Mouse (Mus musculus) adrenal gland, adult 18-20 months (tissue): ENCODE results near the gene Gm20715. TPM values are rescaled to one million over a fixed set of nuclear protein-coding genes. Genes with fewer than 3 reads are reported as not detected.
A peak's percentile ranks its signal among the peaks of the same experiment; 100 is the strongest.
"Not testable (repeated sequence)": the region's sequence is repeated elsewhere in the genome, so short reads cannot be mapped to it uniquely, and the experiment has no call there.

Source experiments
- DNase-seq, 2 experiments: peaks; one replicate each; pipeline ENCODE4 v3.0.0; 2021 to 2022; ENCODE audit warnings: low spot score in 2 of 2
- total RNA-seq, 2 experiments: library from RNA; stranded (reverse); gene quantifications; 1 replicate in 1 of 2; 2 replicates in 1 of 2; pipeline ENCODE4 v1.2.3; 2021

The Gm20715 gene
- total RNA-seq, 2 experiments from 2014 or later: not detected

DNA sequence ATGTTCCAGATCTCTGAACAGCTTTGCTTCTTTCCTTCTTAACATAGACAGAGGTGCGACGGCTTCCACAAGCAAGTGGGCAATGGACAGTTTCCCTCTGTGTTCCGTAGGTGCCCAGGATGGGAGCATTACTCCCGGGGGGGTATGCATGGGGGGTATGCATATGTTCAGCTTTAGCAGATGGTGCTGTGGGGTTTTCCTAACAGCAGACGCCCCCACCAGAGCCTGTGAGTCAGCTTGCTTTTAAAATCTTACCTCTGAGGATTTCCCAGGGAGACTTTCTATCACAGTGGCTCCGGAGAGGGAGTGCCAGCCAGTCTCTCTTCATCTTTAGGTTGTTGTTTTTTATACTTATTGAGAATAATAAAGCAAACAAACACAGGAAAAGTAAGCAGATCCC, 9.8 kb downstream of the Gm20715 start:
- DNase-seq: no peak

DNA sequence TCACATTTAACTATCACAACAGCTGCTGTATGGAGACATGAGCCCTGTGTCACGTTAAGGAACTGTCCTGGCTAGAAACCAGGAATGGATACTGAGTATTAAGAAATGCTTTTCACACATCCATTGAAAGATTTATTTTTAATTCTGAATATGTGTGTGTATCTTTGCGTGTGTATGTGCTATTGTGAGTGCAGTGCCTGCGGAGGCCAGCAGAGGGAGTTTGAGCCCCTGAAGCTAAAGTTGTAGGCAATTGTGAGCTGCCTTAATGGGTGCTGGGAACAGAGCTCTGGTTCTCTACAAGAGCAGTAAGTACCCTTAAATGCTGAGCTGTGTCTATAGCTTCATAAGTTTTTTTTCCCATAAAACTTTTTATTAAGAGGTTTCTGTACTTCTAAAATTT, 19.3 kb downstream of the Gm20715 start:
- DNase-seq: no peak

DNA sequence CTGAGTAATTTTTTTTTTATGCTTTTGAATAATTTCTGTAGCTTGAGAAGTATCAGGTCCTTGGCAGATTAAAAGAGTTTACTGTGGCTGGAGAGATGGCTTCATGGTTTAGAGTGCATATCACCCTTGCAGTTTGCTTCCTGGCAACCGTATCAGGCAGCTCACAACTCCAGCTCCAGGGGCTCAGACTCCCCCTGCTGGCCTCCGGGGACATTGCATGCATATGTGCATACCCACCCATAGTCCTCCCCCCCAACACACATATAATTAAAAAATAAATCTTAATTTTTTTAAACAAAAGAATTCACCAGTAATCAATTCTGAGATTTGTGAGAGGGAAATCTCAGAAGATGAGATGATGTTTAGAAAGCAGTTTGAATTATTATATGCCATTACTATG, 20.3 kb downstream of the Gm20715 start:
- DNase-seq: peak; percentile 17 to 26

DNA sequence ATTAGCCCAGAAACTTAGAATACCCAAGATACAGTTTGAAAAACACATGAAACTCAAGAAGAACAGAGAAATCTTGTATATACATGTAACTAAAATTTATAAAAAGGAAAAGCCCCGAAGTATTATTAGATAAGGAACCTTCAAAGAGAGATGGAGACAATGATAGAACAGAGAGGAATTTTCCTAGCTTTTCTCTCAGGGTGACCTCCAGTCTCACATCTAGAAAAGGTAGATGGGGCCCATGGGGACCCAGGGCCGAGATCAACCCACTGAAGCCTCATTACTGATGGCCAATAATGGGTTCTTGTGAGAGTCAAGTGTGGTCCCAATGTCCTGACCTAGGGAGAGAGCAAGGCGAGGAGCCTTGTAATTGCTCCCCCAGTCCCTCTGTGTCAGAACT, 28.3 kb downstream of the Gm20715 start, which contains the start of gene Olfr1344:
Olfr1344 (plus strand) TSS at position 301 of the 400 bp plus-strand sequence.
- no peak for DNase-seq

DNA sequence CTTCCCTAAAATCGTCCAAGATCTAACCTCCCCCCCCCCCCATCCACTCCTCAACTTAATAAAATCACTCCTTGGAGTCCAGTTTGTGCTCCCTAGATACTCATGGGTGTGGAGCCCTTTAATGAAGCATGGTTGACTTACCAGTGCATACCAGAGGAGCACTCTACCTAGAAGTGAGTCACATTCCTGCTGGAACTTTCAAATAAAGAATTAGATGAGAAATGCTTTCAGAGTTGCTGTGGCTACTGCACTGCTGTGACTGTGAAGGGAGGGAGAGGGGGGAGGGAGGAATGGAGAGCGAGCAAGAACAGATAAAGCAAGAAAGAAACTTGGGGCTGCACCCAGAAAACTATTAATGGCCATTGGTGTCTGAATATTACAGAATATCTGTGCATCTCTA, 31.1 kb downstream of the Gm20715 start:
- no peak for DNase-seq

DNA sequence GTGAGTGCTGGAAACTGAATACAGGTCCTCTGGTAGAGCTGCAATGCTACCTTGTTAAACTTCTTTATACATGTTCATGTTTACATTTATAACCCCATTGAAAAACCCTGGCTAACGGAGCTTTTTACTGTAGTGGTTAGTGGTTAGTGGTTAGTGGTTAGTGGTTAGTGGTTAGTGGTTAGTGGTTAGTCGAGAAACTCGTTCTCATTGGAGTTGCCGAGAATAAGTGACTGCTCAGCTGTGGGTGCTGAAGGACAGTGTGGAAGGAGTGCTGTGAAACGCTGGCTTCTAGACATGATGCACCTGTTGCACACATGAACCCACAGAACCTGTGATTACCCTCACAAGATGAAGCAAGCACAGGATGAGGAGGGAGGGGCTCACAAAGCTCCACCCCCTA, 37.7 kb downstream of the Gm20715 start:
- DNase-seq: no peak

DNA sequence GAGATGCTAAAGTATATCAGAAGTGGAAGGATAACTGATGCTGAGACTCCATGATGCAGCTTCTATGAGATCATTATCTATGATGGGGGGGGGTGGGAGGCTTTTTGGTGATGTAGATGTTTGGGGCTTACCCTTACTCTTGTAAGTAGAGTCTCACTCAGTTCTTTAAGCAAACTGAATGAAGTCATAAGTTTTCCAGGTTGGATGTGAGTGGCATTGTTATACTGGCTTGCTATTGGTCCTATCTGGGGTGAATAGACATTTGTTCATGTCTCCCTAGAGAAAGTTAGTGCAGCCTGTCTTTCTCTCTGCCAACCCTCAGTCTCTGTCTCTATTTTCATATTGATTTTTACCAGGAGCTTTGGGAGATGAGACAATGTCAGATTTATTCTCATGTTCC, 45.8 kb downstream of the Gm20715 start, which contains the start of gene Olfr1336:
Olfr1336 (plus strand) TSS at position 301 of the 400 bp plus-strand sequence.
- DNase-seq: no peak

DNA sequence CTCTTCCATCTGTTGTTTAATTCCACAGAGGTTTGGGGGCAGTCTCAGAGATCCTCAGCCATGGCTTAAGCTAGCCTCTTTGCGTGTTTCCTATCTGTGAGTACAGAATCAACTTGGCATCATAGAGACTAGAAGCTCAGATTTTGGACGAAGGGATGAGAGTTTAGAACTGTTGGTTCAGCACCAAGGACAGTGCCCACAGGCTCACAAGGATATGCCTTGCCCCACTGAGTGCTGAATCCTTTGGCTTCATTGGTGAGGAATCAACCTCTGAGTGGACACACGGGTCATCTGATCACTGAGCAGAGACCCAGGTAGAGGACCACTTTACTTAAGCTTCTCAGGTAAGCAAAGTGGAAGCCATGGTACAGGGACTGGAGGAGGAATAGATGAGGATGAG, 46.3 kb downstream of the Gm20715 start:
- no peak for DNase-seq

DNA sequence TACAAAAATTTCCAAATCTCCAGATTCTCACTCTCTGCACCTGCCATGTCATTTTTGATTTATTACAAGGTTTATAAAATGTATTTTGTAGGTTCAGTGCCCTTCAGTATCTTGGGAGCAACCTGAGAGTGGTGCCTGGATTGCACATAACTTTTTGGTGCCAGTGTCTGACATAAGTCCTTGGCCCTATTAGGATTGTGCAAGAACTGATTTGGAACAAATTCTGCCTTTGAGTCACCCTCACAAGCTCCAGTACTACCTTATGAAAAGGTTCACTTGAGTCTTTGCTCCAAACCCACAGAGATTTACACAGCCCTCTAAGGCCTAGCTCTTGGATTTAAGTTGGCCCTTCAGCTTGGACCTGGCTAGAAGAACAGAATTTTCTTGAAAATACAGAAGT, 56.9 kb downstream of the Gm20715 start, which contains the start of gene Olfr1346:
Olfr1346 (plus strand) TSS at position 151 of the 400 bp plus-strand sequence.
- no peak for DNase-seq

DNA sequence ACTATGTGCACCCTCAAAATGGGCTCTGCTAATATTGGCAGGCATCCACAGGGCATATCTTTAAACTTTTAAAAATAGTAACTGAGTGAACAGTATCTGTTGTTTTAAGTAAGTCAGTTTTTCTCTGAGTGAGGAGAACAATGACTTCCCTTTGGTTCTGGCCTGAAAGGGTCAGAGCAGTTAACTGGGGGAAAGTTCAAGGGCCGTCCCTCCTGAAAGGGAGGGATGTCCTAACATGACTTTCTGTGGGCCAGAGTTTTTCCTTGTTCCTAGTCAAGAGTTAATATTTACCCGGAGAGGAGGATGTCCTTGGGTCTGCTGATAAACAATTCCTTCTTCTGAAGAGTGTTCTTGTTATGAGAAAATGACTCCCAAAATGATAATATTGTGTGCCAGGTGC, 67.6 kb downstream of the Gm20715 start:
- not testable (repeated sequence) for DNase-seq

DNA sequence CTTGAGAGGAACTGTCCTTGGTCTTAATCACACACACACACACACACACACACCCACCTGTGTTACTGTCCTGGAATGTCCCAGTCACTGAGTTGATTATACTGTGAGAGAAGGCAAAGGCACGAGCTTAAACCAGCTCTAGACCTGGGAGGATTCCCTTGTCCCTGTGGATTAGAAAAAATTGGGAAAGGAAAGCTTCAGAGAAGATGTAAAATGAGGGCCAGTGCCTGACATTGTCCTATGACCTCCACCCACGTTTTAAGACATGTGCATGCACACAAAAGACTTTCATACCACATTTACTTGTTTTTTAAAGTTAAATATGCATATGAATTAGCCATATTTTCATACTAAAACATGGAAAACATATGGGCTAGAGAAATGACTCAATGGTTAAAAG, 76.8 kb downstream of the Gm20715 start, which contains the start of gene Olfr5:
Olfr5 (minus strand) TSS at position 101 of the 400 bp plus-strand sequence.
- no peak for DNase-seq

Other genes with a start within 250 kb of the Gm20715 start
- gene Zfp444, start 238.1 kb upstream of the Gm20715 start, total RNA-seq: 10 to 100 TPM; 25.8 to 27.0 TPM
- not detected for gene Galp, start 213.2 kb upstream of the Gm20715 start, total RNA-seq
- gene Zscan5b, start 188.0 kb upstream of the Gm20715 start, total RNA-seq: not detected
- gene Epp13, start 157.6 kb upstream of the Gm20715 start, total RNA-seq: not detected
- 1 to 10 TPM; 5.1 to 6.3 TPM for gene Zfp667, start 123.7 kb upstream of the Gm20715 start, total RNA-seq
- gene Zfp583, start 79.0 kb upstream of the Gm20715 start, total RNA-seq: 1 to 10 TPM; 3.1 to 3.3 TPM
- under 1 TPM; 0.53 to 0.80 TPM for gene Gm3854, start 66.5 kb upstream of the Gm20715 start, total RNA-seq
- gene Zfp78, start 47.0 kb upstream of the Gm20715 start, total RNA-seq: 1 to 10 TPM; 2.1 to 3.3 TPM
- 1 to 10 TPM; 2.1 to 3.3 TPM for gene Zfp28, start 27.0 kb upstream of the Gm20715 start, total RNA-seq
- under 1 TPM; 0.38 to 0.73 TPM for gene Smim17, start 11.6 kb upstream of the Gm20715 start, total RNA-seq
- gene Olfr1344, start 28.4 kb downstream of the Gm20715 start, total RNA-seq: not detected
- gene Olfr1336, start 45.9 kb downstream of the Gm20715 start, total RNA-seq: not detected
- gene Olfr1346, start 56.8 kb downstream of the Gm20715 start, total RNA-seq: not detected
- not detected for gene Olfr5, start 76.7 kb downstream of the Gm20715 start, total RNA-seq
- not detected for gene Olfr1347, start 89.5 kb downstream of the Gm20715 start, total RNA-seq
- gene Olfr1348, start 98.5 kb downstream of the Gm20715 start, total RNA-seq: not detected
- gene Olfr1349, start 112.7 kb downstream of the Gm20715 start, total RNA-seq: not detected
- not detected for gene Olfr1350, start 154.6 kb downstream of the Gm20715 start, total RNA-seq